Mouse (Mus musculus): ENCODE results near the gene Tprn. TPM values are rescaled to one million over a fixed set of nuclear protein-coding genes. Genes with fewer than 3 reads are reported as not detected.
"Not testable (repeated sequence)": the region's sequence is repeated elsewhere in the genome, so short reads cannot be mapped to it uniquely, and the experiment has no call there.

Tprn gene
- total RNA-seq, 2 experiments from 2014 or later: 2.1 to 2.9 TPM

DNA sequence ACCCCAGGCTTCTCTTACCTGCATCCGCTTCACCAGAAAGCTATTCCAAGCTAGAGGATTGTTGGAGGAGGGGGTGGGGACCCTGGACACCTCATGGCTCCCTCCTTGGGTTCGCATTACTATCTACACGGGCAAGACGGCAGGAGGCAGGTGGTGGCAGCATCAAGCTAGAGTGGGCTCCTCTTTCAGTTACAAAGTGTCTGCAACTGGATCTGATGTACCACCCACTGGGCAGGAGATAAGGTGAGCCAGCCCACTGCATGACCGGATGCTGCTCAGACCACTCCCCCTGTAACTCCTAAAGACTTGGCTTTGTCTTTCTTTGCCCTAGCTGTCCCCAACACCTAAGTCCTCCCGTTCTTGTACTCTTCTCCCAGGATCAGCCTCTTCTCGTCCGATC, 25.8 kb upstream of the Tprn start, which contains the start of gene Rnf224:
Gene Rnf224 (minus strand): TSS at position 174 of the 400 bp plus-strand sequence.
- no peak for DNase-seq

GRCm38 (mm10) chr2:25237522-25237921, 24.9 kb upstream of the Tprn start:
- DNase-seq: no peak

DNA sequence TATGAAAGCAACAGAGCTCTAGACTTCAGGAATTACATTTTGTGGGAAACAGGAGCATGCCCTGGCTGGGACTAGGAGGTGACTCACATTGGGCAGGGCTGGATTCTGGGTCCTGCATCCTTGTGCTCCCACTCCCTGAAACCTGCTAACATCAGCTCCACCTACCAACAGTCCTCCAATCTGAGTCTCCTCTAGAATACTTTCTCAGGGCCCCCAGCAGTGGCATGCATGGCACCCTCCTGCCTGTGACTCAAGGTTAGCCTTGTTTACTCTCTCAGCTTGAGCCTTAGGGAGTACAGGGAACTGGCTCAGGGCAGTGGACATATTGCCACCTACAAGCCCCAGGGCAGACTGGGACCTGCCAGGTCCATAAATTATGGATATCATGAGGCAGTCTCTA, 24.3 kb upstream of the Tprn start:
- no peak for DNase-seq

- DNase-seq: no peak
These were observed 22.7 kb upstream of the Tprn start for GRCm38 (mm10) chr2:25239766-25240165.

- no peak for DNase-seq
These were observed 22.1 kb upstream of the Tprn start for GRCm38 (mm10) chr2:25240310-25240709.

DNA sequence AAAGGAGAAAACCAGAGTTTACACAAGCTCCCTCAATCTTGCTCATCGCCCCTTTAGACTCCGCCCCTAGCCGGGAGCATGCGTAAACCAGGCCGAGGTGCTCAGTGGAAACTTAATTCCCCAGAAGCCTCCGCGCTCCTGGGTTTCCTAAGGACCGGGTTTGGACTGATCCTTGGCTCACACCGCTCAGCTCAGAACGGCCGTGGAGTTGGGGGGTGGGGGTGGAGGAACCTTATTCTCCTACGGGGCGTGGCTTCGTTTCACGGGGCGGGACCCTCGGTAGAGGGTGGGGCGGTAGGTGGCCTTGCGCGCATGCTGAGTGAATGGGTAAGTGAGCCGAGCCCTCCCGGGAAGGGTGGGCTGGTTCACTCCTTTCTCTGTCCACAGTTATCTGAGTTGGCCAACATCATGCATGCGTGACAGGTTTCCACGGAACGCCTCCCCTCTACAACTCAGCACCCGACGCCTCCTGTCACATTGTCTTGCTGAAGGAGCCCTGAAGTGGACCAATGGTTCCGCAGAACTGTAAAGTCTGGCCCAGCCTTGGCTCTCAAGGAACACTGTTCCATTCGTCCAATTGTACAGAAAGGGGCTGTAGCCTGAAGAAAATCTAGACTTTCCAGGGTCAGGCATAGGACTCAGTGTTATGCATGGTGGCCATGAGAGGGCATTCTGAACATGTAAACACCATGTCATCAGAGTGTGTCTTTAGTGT, 21.5 kb upstream of the Tprn start:
- peak; percentile 66 for DNase-seq

GRCm38 (mm10) chr2:25241438-25241775, 21.0 kb upstream of the Tprn start:
- no peak for DNase-seq

- no peak for DNase-seq
These were observed 20.3 kb upstream of the Tprn start, which contains the start of the genes Rnf208 and Cysrt1 for GRCm38 (mm10) chr2:25242101-25242506. Gene Rnf208 (plus strand): TSS chr2:25242255. Gene Cysrt1 (minus strand): TSS chr2:25242452.

DNA sequence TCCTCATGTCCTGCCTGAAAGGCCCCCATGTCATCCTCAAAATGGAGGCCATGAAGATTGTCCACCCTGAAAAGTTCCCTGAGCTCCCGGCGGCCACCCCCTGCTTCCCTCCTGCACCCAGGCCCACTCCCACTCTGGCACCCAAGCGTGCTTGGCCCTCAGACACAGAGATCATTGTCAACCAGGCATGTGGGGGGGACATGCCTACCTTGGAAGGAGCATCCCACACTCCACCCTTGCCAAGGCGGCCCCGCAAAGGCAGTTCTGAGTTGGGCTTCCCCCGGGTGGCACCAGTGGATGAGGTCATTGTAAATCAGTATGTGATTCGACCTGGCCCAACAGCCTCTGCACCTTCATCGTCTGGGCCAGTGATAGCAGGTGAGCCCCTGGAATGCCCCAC, 19.1 kb upstream of the Tprn start:
- DNase-seq: no peak

DNA sequence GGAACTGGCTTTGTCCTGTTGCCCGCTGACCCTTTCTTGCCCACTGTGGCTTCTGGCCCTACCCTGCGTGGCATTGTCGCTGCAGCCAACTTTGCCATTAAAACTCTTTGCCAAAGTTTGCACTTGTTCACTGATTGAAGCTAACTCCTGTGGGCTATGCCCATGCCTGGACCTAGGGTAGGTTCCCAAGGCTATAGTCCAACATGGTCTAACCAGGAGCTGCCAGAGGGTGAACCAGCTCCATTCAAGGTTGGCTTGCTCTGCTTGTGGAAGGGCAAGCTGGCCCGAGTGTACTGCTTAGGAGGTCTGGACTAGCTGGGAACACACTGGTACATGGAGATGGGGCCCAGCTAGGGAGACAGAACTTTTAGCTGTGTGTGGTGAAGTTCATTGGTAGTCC, 18.3 kb upstream of the Tprn start:
- DNase-seq: no peak

DNA sequence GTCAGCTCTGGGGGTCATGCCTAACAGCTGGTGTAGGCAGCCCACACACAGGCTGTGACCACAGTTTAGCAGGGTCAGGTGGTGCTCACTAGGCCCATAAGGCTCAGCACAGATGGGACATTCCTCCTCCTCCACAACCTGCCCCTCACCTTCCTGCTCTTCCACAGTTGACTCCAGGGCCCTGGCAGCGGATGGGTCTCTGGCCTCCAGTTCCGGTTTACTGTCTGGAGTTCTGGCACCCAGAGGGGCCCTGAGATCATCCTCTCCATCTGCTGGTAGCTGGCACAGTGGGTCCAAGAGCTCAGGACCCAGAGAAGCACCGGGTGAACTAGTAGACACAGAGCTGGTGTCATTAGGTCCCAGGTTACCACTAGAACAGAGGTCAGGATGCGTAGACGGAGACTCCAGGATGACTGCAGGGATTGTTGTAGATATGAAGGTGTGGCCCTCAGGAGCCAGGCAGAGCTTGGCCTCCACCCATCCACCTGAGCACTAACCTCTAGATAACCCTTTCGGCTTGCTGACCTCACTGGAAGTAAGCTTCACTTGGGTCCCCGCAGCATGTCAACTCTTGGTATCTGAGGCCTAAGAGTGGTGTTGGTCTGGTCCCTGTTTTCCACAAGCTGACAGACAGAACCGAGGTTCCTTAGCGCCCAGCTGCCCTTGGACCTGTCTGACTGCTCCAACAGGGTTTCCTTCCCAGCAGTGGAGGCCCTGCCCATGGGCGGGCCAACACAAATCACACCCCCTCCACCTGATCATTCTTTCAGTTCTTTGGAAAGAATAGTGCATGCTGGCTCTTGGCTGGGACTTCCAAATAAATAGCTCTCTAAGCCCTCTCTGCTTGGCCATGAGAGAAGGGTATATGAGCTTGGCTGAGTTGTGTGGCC, 16.0 kb upstream of the Tprn start, which contains the start of gene AL732309.1:
Gene AL732309.1 (minus strand): TSS at position 681 of the 890 bp plus-strand sequence.
- DNase-seq: no peak

DNA sequence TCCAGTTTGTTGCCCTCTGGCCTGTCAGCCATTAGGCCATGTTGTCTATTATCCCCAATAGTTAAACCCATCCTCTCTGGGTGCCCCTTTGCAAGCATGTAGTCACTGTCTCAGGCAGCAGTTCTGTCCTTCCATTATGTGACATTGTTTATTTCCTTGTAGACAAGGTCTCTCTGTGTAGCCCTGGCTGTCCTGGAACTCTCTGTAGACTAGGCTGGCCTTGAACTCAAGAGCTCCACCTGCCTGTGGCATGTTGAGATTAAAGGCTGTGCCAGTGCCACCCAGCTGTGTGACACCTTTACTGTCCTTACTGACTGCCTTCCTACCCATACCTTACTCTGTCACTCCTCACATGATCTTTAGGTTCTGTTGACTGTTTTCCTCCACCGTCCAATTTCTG, 10.1 kb upstream of the Tprn start:
- DNase-seq: no peak

DNA sequence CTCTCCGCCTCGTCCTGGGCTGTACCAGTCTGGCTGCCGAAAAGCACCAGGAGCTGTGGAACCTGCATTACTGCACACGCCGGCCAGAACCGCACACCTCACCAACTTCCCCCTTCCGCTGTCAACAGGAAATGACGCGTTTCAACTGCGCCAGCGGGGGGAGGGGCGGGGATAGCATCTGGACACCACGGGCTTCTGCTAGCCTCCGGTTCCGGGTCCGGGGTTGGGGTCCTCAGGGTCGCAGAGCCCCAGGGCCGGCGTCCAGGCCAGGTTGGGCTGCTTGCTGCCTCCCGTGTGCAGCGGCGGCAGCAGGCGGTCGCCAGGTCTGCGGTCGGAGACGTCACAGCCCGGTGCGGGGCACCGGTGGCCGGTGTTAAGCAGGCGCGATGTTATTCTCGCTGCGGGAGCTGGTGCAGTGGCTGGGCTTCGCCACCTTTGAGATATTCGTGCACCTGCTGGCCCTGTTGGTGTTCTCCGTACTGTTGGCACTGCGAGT, 7.1 kb upstream of the Tprn start, which contains the start of gene Tmem203:
Gene Tmem203 (plus strand): TSS at position 156 of the 496 bp plus-strand sequence.
- peak; percentile 78 for DNase-seq

- not testable (repeated sequence) for DNase-seq
These were observed 5.8 kb upstream of the Tprn start for GRCm38 (mm10) chr2:25256443-25257109.

GRCm38 (mm10) chr2:25257250-25257649, 5.2 kb upstream of the Tprn start:
- not testable (repeated sequence) for DNase-seq

- no peak for DNase-seq
These were observed 3.5 kb upstream of the Tprn start for GRCm38 (mm10) chr2:25258887-25259286.

DNA sequence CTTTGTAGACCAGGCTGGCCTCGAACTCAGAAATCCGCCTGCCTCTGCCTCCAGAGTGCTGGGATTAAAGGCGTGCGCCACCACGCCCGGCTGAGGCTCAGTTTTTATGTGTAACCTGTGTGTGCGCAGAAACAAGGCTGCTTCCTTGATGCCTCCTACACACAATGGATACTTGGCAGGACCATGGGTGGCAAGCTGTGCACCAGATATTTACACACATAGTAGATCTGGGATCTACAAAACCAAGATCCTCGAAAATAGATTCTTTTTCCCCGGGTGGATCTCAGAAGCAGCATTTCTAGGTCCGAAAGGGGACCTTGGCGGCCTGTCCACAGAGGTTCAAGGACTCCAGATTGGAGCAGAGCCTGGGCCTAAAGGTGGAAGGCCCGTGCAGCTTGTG, 548 bp upstream of the Tprn start:
- no peak for DNase-seq

DNA sequence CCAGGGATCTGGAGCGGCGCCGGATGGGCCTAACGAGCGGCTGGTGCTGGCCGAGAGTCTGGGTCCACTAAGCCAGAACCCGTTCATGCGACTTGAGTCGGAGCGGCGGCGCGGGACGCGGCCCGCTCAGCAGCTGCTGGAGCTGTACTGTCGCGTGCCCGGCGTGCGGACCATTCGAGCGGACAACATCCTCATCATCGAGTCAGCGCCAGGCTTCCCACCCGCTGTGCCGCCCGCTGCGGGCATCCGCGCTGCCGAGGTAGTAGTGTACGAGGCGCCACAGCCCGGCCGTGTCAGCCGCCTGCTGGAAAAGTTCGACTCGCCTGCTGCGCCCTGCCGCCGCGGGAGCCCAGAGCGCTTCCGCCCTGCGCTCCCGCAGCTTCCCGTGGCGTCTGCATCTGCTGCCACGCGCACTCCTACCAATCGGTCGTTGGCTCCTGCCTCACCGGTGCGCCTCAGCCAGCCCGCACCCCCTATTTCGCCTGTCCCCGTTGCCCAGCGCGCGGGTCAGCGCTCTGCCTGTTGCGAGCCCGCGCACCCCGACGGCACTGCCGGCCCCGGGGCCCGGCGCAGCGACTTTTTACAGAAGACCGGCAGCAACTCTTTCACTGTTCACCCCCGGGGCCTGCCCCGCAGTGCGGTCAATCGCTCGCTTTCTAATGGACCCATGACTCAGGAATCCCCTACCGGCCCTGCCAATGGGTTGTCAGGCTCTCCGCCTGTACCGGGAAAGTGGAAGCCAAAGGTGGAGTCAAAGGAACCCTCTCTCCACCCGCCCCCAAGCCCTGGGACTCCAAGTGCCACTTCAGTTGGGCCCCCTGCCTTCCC, 591 bp downstream of the Tprn start:
- DNase-seq: peak; percentile 22

- no peak for DNase-seq
These were observed 1.3 kb downstream of the Tprn start for GRCm38 (mm10) chr2:25263623-25264285.

- no peak for DNase-seq
These were observed 1.9 kb downstream of the Tprn start for GRCm38 (mm10) chr2:25264286-25264660.

- no peak for DNase-seq
These were observed 2.4 kb downstream of the Tprn start for GRCm38 (mm10) chr2:25264851-25265250.
